Mouse (Mus musculus) MEL (cell line): ENCODE results near the gene Tinf2. TPM values are rescaled to one million over a fixed set of nuclear protein-coding genes. Genes with fewer than 3 reads are reported as not detected.

Experiments
- DNase-seq: peaks from one replicate; pipeline ENCODE4 v3.0.0; 2011; ENCODE audit warnings: low read depth, low spot score
- H3K27ac ChIP-seq: 2 replicates; pipeline ENCODE4 v1.5.1; 2012; ENCODE audit warnings: low read depth, mild to moderate bottlenecking, control low read depth, low read length, moderate library complexity; ENCODE audit not compliant: control insufficient read depth
- H3K27me3 ChIP-seq, 2 experiments: fragments of 150-350 bp in 1 of 2; sonication (generic) in 1 of 2; 2 replicates each; pipeline ENCODE4 v1.6.1; 2012; ENCODE audit warnings: low read length in 2 of 2, mild to moderate bottlenecking in 2 of 2, improper control_type of control experiment in 1 of 2, moderate library complexity in 1 of 2; ENCODE audit not compliant: insufficient read depth in 2 of 2, control insufficient read depth in 1 of 2
- H3K36me3 ChIP-seq, 2 experiments: 2 replicates each; pipeline ENCODE4 v1.6.1; 2012 to 2014; ENCODE audit warnings: low read length in 2 of 2, improper control_type of control experiment in 1 of 2, inconsistent platforms in 1 of 2, mild to moderate bottlenecking in 1 of 2; ENCODE audit not compliant: insufficient read depth in 2 of 2, control insufficient read depth in 1 of 2
- H3K4me1 ChIP-seq, 2 experiments: fragments of 150-350 bp in 1 of 2; sonication (generic) in 1 of 2; 2 replicates each; pipeline ENCODE4 v1.6.1; 2012; ENCODE audit warnings: low read length in 2 of 2, improper control_type of control experiment in 1 of 2, mild to moderate bottlenecking in 1 of 2; ENCODE audit not compliant: insufficient read depth in 2 of 2, control insufficient read depth in 1 of 2
- H3K4me3 ChIP-seq, 2 experiments: fragments of 150-350 bp in 1 of 2; sonication (generic) in 1 of 2; 2 replicates each; pipeline ENCODE4 v1.5.1; 2012; ENCODE audit warnings: low read depth in 2 of 2, low read length in 2 of 2, mild to moderate bottlenecking in 2 of 2, moderate library complexity in 2 of 2, control low read depth in 1 of 2, improper control_type of control experiment in 1 of 2; ENCODE audit not compliant: control insufficient read depth in 1 of 2, insufficient read depth in 1 of 2
- H3K79me2 ChIP-seq: 2 replicates; pipeline ENCODE4 v1.6.1; 2012; ENCODE audit warnings: mild to moderate bottlenecking, low read length, moderate library complexity; ENCODE audit not compliant: control insufficient read depth, poor library complexity, insufficient read depth
- H3K9ac ChIP-seq: 2 replicates; pipeline ENCODE4 v1.6.1; 2012; ENCODE audit warnings: low read depth, mild to moderate bottlenecking, control low read depth, low read length, moderate library complexity; ENCODE audit not compliant: control insufficient read depth, poor library complexity, severe bottlenecking
- H3K9me3 ChIP-seq: fragments of 150-350 bp; sonication (generic); replicated peaks from 2 replicates; pipeline ENCODE4 v1.6.1; 2012; ENCODE audit warnings: mild to moderate bottlenecking, low read length, improper control_type of control experiment, moderate library complexity; ENCODE audit not compliant: insufficient read depth
- BHLHE40 ChIP-seq: IDR thresholded peaks from 2 replicates; pipeline ENCODE4 v1.6.1; 2012; ENCODE audit warnings: low read depth, mild to moderate bottlenecking, inconsistent platforms, low read length, improper control_type of control experiment, borderline replicate concordance
- E2F4 ChIP-seq: IDR thresholded peaks from 2 replicates; pipeline ENCODE4 v1.6.1; 2011; ENCODE audit warnings: low read depth, low read length, improper control_type of control experiment, borderline replicate concordance
- EP300 ChIP-seq, 2 experiments: IDR thresholded peaks; 2 replicates each; pipeline ENCODE4 v1.6.1; 2011; ENCODE audit warnings: improper control_type of control experiment in 2 of 2, low read length in 2 of 2, low read depth in 1 of 2, mild to moderate bottlenecking in 1 of 2
- ETS1 ChIP-seq: IDR thresholded peaks from 2 replicates; pipeline ENCODE4 v1.6.1; 2012; ENCODE audit warnings: low read depth, mild to moderate bottlenecking, inconsistent platforms, low read length, improper control_type of control experiment, moderate library complexity
- GABPA ChIP-seq: IDR thresholded peaks from 2 replicates; pipeline ENCODE4 v1.6.1; 2012; ENCODE audit warnings: low read depth, mild to moderate bottlenecking, inconsistent platforms, low read length, improper control_type of control experiment, moderate library complexity
- GATA1 ChIP-seq: IDR thresholded peaks from 2 replicates; pipeline ENCODE4 v1.6.1; 2011; ENCODE audit warnings: low read depth, low read length, improper control_type of control experiment
- HCFC1 ChIP-seq: IDR thresholded peaks from 2 replicates; pipeline ENCODE4 v1.6.1; 2012; ENCODE audit warnings: low read depth, mild to moderate bottlenecking, inconsistent platforms, low read length, improper control_type of control experiment, moderate library complexity
- KAT2A ChIP-seq: conservative IDR thresholded peaks from 2 replicates; pipeline ENCODE4 v1.6.1; 2012; ENCODE audit warnings: low read depth, low read length, improper control_type of control experiment, inconsistent platforms
- MAFK ChIP-seq: IDR thresholded peaks from 2 replicates; pipeline ENCODE4 v1.6.1; 2011; ENCODE audit warnings: low read depth, mild to moderate bottlenecking, low read length, improper control_type of control experiment, borderline replicate concordance
- MAZ ChIP-seq: IDR thresholded peaks from 2 replicates; pipeline ENCODE4 v1.6.1; 2012; ENCODE audit warnings: low read depth, mild to moderate bottlenecking, inconsistent platforms, low read length, improper control_type of control experiment
- MYB ChIP-seq: IDR thresholded peaks from 2 replicates; pipeline ENCODE4 v1.6.1; 2011; ENCODE audit warnings: mild to moderate bottlenecking, low read depth, low read length, improper control_type of control experiment
- NELFE ChIP-seq: IDR thresholded peaks from 2 replicates; pipeline ENCODE4 v1.6.1; 2011; ENCODE audit warnings: low read depth, low read length, improper control_type of control experiment
- NRF1 ChIP-seq: IDR thresholded peaks from 2 replicates; pipeline ENCODE4 v1.6.1; 2014; ENCODE audit warnings: low read depth, mild to moderate bottlenecking, inconsistent platforms, low read length, improper control_type of control experiment, moderate library complexity; ENCODE audit not compliant: poor library complexity, insufficient read depth, severe bottlenecking
- POLR2A ChIP-seq, 2 experiments: IDR thresholded peaks; 2 replicates each; pipeline ENCODE4 v1.6.1; 2011 to 2012; ENCODE audit warnings: low read length in 2 of 2, mild to moderate bottlenecking in 2 of 2, control low read depth in 1 of 2, improper control_type of control experiment in 1 of 2, low read depth in 1 of 2, moderate library complexity in 1 of 2; ENCODE audit not compliant: control insufficient read depth in 1 of 2, insufficient read depth in 1 of 2, poor library complexity in 1 of 2
- POLR2AphosphoS5 ChIP-seq: IDR thresholded peaks from 2 replicates; pipeline ENCODE4 v1.6.1; 2012; ENCODE audit warnings: low read depth, borderline replicate concordance, mild to moderate bottlenecking, inconsistent platforms, low read length, moderate library complexity, mixed read lengths
- RAD21 ChIP-seq: IDR thresholded peaks from 2 replicates; pipeline ENCODE4 v1.6.1; 2011; ENCODE audit warnings: mild to moderate bottlenecking, low read depth, low read length, improper control_type of control experiment
- RCOR1 ChIP-seq: IDR thresholded peaks from 2 replicates; pipeline ENCODE4 v1.6.1; 2012; ENCODE audit warnings: low read depth, mild to moderate bottlenecking, inconsistent platforms, low read length, improper control_type of control experiment
- SIN3A ChIP-seq: IDR thresholded peaks from 2 replicates; pipeline ENCODE4 v1.6.1; 2012; ENCODE audit warnings: low read length, improper control_type of control experiment, inconsistent platforms
- TAL1 ChIP-seq: IDR thresholded peaks from 2 replicates; pipeline ENCODE4 v1.6.1; 2012; ENCODE audit warnings: mild to moderate bottlenecking, inconsistent platforms, low read length, moderate library complexity, mixed read lengths
- USF1 ChIP-seq: IDR thresholded peaks from 2 replicates; pipeline ENCODE4 v1.6.1; 2014; ENCODE audit warnings: low read depth, mild to moderate bottlenecking, inconsistent platforms, low read length, improper control_type of control experiment, moderate library complexity
- polyA plus RNA-seq, 2 experiments: library from polyadenylated mRNA; stranded (reverse) in 1 of 2; unstranded in 1 of 2; fragments of >175 nt in 1 of 2; fragments of >200 nt in 1 of 2; gene quantifications; 2 replicates each; pipeline versions ENCODE4 v1.2.1 to v1.2.4; 2012; ENCODE audit warnings: low replicate concordance in 2 of 2, low read depth in 1 of 2; ENCODE audit not compliant: insufficient read length in 2 of 2, insufficient read depth in 1 of 2, missing spikeins in 1 of 2
- total RNA-seq: library from RNA; depleted of rRNA; stranded (reverse); fragments of 300-350 nt; gene quantifications from 2 replicates; pipeline ENCODE4 v1.2.3, GENCODE M21; 2012

Gene Tinf2
- total and polyA plus RNA-seq, 3 experiments = 27.2 to 53.0 TPM; not detected in 1

GRCm38 (mm10) chr14:55730116-55730515 lies 48.5 kb upstream of the Tinf2 start:
- Histone ChIP-seq H3K27me3 (no peaks in the 10 kb centered on the region), H3K9me3 (no peaks in the 10 kb centered on the region), H3K4me3 (no peak overlapping the region), H3K27ac (no peak overlapping the region), H3K36me3 (peaks cover 0 to 24% of the 10 kb centered on the region in 2 experiments; a peak in 2 of 4 replicates), H3K4me1 (peaks cover 13 to 45% of the 10 kb centered on the region in 2 experiments), H3K9ac (no peak overlapping the region), H3K79me2 (no peaks in the 10 kb centered on the region)
- DNase-seq = no peak
- TF ChIP-seq MYB (no peak), GATA1 (no peak), MAZ (no peak), MAFK (no peak), RAD21 (no peak), HCFC1 (no peak), POLR2A (IDR thresholded peaks at IDR 0.05; ENCODE audit: control insufficient read depth in 1 of 2, insufficient read depth in 1 of 2, low read depth in 1 of 2, low read length in 2 of 2, poor library complexity in 1 of 2) (no peak), TAL1 (no peak), NRF1 (no peak), NELFE (no peak), KAT2A (no peak), POLR2AphosphoS5 (no peak), RCOR1 (no peak), USF1 (no peak), EP300 (IDR thresholded peaks at IDR 0.05; ENCODE audit: low read depth in 1 of 2, low read length in 2 of 2) (no peak), BHLHE40 (no peak), GABPA (no peak), ETS1 (no peak)

DNA sequence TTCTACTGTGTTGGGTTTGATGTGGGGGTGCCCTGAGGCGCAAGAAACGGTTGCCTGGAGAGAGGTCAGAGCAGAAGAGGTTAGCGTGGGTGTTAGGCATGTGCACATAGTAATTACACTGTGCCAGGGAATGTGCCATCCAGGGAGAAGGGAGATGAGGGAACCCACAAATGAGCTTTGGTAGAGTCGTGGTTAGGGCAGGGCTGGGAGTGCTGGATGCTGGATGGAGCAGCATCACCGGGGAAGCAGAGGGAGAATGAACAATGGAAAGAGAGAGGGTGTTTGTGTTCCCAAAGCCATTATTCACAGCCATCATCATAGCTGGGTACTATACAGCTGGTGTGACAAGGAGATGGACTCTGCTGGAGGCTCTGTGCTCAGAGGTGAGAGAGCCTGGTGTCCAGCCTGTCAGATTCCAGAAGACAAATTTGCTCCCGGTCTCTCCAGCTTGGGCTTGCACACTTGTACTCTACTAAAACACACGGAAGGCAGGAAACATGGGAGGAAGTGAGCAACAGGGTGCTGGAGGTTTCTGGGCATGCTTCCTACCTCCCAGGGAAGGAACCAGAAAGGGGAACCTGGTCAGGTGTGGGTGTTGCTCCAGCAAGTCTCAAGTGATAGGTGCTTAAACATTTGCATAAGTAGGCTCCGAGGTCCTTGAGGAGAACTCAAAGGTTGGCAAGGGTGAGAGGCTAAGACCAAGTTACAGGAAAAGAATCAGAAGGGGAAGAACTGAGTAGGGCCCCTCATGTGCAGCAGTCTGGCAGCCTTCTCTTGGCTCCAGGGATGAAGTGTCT lies 46.5 kb upstream of the Tinf2 start:
- Histone ChIP-seq H3K79me2 (no peaks in the 10 kb centered on the region), H3K9ac (no peak overlapping the region), H3K36me3 (peaks cover 0 to 33% of the 10 kb centered on the region in 2 experiments; a peak in 2 of 4 replicates), H3K9me3 (no peaks in the 10 kb centered on the region), H3K4me1 (peaks cover 22 to 41% of the 10 kb centered on the region in 2 experiments), H3K27me3 (no peaks in the 10 kb centered on the region), H3K4me3 (no peak overlapping the region), H3K27ac (no peak overlapping the region)
- TF ChIP-seq E2F4 (no peak), SIN3A (no peak), MAZ (no peak), POLR2A (IDR thresholded peaks at IDR 0.05; ENCODE audit: control insufficient read depth in 1 of 2, insufficient read depth in 1 of 2, low read depth in 1 of 2, low read length in 2 of 2, poor library complexity in 1 of 2) (no peak)
- DNase-seq = no peak
